Mouse (Mus musculus): ENCODE measurements around the gene Zmym6.

- TF ChIP-seq CTCF (IDR thresholded peaks at IDR 0.05) (no peak), EP300 (IDR thresholded peaks at IDR 0.05) (no peak)
Measured at GRCm38 (mm10) chr4:127170866-127171265, 93.7 kb downstream of the Zmym6 start.
